Mouse (Mus musculus) heart, postnatal 0 days (tissue): Measurements from ENCODE around the gene Prox2. TPM values are rescaled to one million over a fixed set of nuclear protein-coding genes. Genes with fewer than 3 reads are reported as not detected.

Experiments
- ATAC-seq: fragments of 200-750 bp; cut with Nextera tagmentation; 2 replicates; pipeline ENCODE4 v1.8.0; 2017; ENCODE audit warnings: low read depth, moderate number of reproducible peaks, moderate library complexity; ENCODE audit not compliant: insufficient read depth
- DNase-seq: peaks from one replicate; pipeline ENCODE4 v3.0.0-alpha.2; 2016; ENCODE audit warnings: low spot score
- H3K27ac ChIP-seq: fragments of 300-500 bp; sonication (generic); 2 replicates; pipeline ENCODE4 v1.5.1; 2014; ENCODE audit warnings: low read depth, mild to moderate bottlenecking
- H3K27me3 ChIP-seq: fragments of 300-500 bp; sonication (generic); 2 replicates; pipeline ENCODE4 v1.6.1; 2014; ENCODE audit warnings: low read length, mixed read lengths; ENCODE audit not compliant: control insufficient read depth, insufficient read depth
- H3K36me3 ChIP-seq: fragments of 300-500 bp; sonication (generic); replicated peaks from 2 replicates; pipeline ENCODE4 v1.6.1; 2014; ENCODE audit warnings: low read length, mixed read lengths; ENCODE audit not compliant: control insufficient read depth, insufficient read depth
- H3K4me1 ChIP-seq: fragments of 300-500 bp; sonication (generic); 2 replicates; pipeline ENCODE4 v1.6.1; 2014; ENCODE audit warnings: antibody characterized with exemption; ENCODE audit not compliant: control insufficient read depth, insufficient read depth
- H3K4me2 ChIP-seq: fragments of 300-500 bp; sonication (generic); 2 replicates; pipeline ENCODE4 v1.6.1; 2014; ENCODE audit warnings: low read depth, mild to moderate bottlenecking, low read length, moderate library complexity
- H3K4me3 ChIP-seq: fragments of 300-500 bp; sonication (generic); 2 replicates; pipeline ENCODE4 v1.5.1; 2014; ENCODE audit warnings: low read depth, low read length
- H3K9ac ChIP-seq: fragments of 300-500 bp; sonication (generic); replicated peaks from 2 replicates; pipeline ENCODE4 v1.6.1; 2014; ENCODE audit warnings: low read depth, low read length, mixed read lengths
- H3K9me3 ChIP-seq: fragments of 300-500 bp; sonication (generic); replicated peaks from 2 replicates; pipeline ENCODE4 v1.6.1; 2016; ENCODE audit warnings: low read length; ENCODE audit not compliant: control insufficient read depth
- CTCF ChIP-seq: IDR thresholded peaks from 2 replicates; pipeline ENCODE4 v1.5.1; 2016; ENCODE audit warnings: antibody characterized with exemption, control low read depth, low read depth
- EP300 ChIP-seq: IDR thresholded peaks from 2 replicates; pipeline ENCODE4 v1.6.1; 2016; ENCODE audit warnings: antibody characterized with exemption, low read depth
- WGBS: fragments of 180-500 bp; shearing (Covaris S2); extraction: QIAGEN DNeasy Blood & Tissue Kit; methylation state at CpG from one replicate; pipeline ENCODE4 v1.1.7; 2014; 5-methylcytosine and 5-hydroxymethylcytosine counted together
- polyA plus RNA-seq: library from polyadenylated mRNA; unstranded; fragments of >200 nt; fragmentation: Nextera tagmentation; extraction: Ambion mirVana; gene quantifications from 2 replicates; pipeline ENCODE4 v1.2.1, GENCODE M21; 2015
- total RNA-seq: library from RNA; depleted of rRNA; stranded (reverse); fragments of >200 nt; gene quantifications from 2 replicates; pipeline ENCODE4 v1.2.3, GENCODE M21; 2014; ENCODE audit warnings: low replicate concordance

The Prox2 gene
- total and polyA plus RNA-seq, 2 experiments from 2014 or later: 0.08 to 1.8 TPM

DNA sequence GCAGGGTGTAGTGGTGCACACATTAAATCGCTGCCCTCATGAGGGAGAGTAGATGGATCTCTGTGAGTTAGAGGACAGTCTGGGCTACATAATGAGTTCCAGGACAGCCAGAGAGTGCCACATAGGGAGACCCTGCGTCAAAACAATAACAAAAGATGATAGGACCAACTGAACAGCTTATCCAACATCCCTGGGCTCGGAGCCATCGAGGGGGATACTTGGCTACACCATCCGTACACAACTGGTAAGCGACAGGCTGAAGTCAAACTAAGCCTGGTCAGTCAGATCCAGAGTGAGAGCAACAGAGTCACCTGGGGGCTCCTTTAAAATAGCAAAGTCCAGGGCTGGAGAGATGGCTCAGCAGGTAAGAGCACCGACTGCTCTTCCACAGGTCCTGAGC lies 14.7 kb downstream of the Prox2 start:
- no peaks in the 10 kb centered on the region for H3K9me3 ChIP-seq
- ATAC-seq: no peak

DNA sequence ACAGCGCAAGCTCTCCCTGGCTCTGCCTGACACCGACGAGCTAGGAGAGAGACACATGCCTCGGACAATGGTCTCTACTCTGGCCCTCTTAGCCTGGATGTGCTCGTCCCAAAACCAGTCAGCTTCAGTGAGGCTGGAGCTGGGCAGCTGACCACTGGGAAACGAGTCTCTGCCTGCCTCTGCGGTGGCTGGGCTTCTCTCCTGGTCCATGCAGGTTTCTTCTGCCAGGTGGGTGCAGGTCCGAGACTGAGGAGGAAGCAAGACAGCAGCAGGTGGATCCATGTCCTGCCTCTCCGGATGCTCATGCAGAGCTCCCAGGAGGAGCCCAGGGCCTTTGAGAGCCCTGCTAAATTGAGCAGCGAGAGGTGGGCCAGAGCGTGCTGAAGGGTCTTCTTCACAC lies 15.4 kb downstream of the Prox2 start:
- no peak for ATAC-seq
- no peak overlapping the region for H3K4me3 ChIP-seq
- no peaks in the 10 kb centered on the region for H3K36me3 ChIP-seq
- DNase-seq: no peak
- no peak for TF ChIP-seq EP300
- no peak for TF ChIP-seq CTCF
- H3K9ac ChIP-seq: no peak overlapping the region
- 82% methylated on average over 11 of the region's 11 CpGs for WGBS
- H3K27me3 ChIP-seq: no peaks in the 10 kb centered on the region
- no peak overlapping the region for H3K4me2 ChIP-seq
- no peaks in the 10 kb centered on the region; the same call in 1 of the 2 replicates for H3K4me1 ChIP-seq
- no peaks in the 10 kb centered on the region for H3K9me3 ChIP-seq
- no peak overlapping the region for H3K27ac ChIP-seq

More for the DNA sequence above, 14.7 kb downstream of the Prox2 start:
- 78% methylated on average over 7 of the region's 7 CpGs for WGBS
- H3K4me2 ChIP-seq: no peak overlapping the region
- H3K4me3 ChIP-seq: no peak overlapping the region
- H3K4me1 ChIP-seq: no peaks in the 10 kb centered on the region; the same call in 1 of the 2 replicates
- H3K9ac ChIP-seq: no peak overlapping the region
- H3K36me3 ChIP-seq: no peaks in the 10 kb centered on the region
- H3K27ac ChIP-seq: no peak overlapping the region
- DNase-seq: no peak
- TF ChIP-seq EP300: no peak
- no peak for TF ChIP-seq CTCF
- H3K27me3 ChIP-seq: no peaks in the 10 kb centered on the region

DNA sequence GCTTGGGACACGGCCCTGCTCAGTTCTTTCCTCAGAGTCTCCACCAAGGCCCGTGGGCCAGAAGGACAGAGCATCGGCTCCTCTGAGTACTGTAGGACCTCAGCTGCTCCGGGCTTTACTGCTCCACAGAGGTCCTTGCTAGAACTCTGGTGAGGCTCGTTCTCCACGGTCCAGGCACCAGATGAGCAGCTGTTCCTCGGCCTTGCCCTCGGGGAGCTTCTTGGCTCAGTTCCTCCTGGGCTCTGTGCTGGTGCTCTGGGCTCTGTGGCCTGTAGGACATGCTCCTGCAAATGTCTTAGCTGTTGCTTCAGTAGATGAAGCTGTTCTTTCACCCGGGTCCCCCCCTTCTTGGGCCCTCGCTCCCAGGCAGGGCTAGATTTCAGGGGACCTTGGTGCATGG lies 15.9 kb downstream of the Prox2 start:
- H3K4me2 ChIP-seq: no peak overlapping the region
- no peaks in the 10 kb centered on the region for H3K27me3 ChIP-seq
- no peak for DNase-seq
- no peaks in the 10 kb centered on the region for H3K9me3 ChIP-seq
- no peaks in the 10 kb centered on the region; the same call in 1 of the 2 replicates for H3K4me1 ChIP-seq
- 79% methylated on average over 10 of the region's 10 CpGs for WGBS
- H3K9ac ChIP-seq: no peak overlapping the region
- no peaks in the 10 kb centered on the region for H3K36me3 ChIP-seq
- no peak overlapping the region for H3K4me3 ChIP-seq
- ATAC-seq: no peak
- no peak overlapping the region for H3K27ac ChIP-seq
- no peak for TF ChIP-seq CTCF

DNA sequence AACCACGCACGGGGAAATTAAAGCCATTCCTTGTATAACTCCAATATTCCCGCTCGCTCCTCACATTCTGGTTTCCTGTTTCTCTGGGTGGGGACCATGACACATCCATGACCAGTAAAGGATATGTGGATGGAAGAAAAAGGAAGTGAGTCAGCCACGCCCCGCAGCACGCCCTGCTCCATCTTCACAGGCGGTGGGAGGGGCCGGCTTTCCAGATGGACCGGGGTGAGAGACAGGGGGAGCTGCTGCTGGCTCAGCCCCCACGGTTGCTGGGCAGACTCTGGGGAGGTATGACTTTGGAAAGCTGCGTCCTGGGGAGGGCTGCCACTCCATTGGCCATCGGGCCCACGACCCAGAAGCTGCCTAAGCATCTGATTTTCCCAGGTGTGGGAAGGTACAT lies 16.5 kb downstream of the Prox2 start:
- Histone ChIP-seq H3K9me3 (no peaks in the 10 kb centered on the region), H3K4me1 (no peaks in the 10 kb centered on the region; the same call in 1 of the 2 replicates), H3K4me3 (no peak overlapping the region), H3K27ac (no peak overlapping the region), H3K4me2 (no peak overlapping the region), H3K36me3 (0 out of 2 replicates have a peak, but pooled peaks cover 2% of the 10 kb centered on the region), H3K9ac (no peak overlapping the region), H3K27me3 (no peaks in the 10 kb centered on the region)
- DNase-seq (peak; percentile 53), ATAC-seq (peak; percentile 76)
- 29% methylated on average over 14 of the region's 14 CpGs for WGBS
- no peak for TF ChIP-seq CTCF
- TF ChIP-seq EP300: no peak

DNA sequence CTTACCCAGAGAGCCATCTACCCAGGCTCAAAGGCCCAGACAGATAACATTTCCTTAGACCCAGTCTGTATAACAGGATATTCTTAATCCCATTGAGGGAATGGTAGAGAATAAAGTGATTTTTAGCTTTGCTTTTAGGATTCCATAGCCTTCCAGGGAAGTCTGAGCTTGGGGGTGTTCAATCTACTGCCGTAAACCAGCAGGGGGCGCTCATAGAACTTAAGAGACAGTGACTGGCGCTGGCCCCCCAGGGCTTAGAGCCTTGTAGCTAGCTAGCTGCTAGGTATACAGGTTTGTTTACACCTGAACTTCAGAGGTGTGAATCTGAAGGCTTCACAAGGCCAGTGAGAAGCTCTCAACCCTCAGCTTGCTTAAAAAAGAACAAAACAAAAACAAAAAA lies 18.3 kb downstream of the Prox2 start:
- H3K36me3 ChIP-seq: peaks cover 14% of the 10 kb centered on the region

DNA sequence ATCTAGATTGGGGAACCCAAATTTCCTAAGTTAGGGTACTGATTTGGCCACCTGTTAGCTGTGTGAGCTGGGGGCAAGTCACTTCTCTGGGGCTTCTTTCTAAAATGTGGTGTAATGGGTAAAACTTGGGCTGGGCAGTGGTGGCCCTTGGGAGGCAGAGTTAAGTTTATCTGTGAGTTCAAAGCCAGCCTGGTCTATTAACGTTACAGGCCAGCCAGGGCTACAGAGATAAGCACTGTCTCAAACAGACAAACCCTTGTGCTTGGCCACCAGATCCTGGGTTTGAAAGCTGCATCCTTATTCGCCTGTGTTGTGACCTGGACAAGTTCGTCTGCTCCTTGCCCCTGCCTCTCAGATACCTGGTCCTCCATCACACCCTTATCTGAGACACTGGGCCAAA lies 19.4 kb downstream of the Prox2 start:
- Histone ChIP-seq H3K27me3 (no peaks in the 10 kb centered on the region), H3K9me3 (no peaks in the 10 kb centered on the region), H3K36me3 (peaks cover 21% of the 10 kb centered on the region), H3K4me3 (no peak overlapping the region), H3K4me1 (no peaks in the 10 kb centered on the region; the same call in 1 of the 2 replicates), H3K4me2 (no peak overlapping the region), H3K9ac (no peak overlapping the region), H3K27ac (no peak overlapping the region)
- ATAC-seq: no peak
- WGBS: 68% methylated on average over 3 of the region's 3 CpGs
- TF ChIP-seq EP300: no peak
- TF ChIP-seq CTCF: no peak
- DNase-seq: no peak

More for the DNA sequence above, 18.3 kb downstream of the Prox2 start:
- Histone ChIP-seq H3K4me1 (no peaks in the 10 kb centered on the region; the same call in 1 of the 2 replicates), H3K9ac (no peak overlapping the region), H3K9me3 (no peaks in the 10 kb centered on the region), H3K4me3 (no peak overlapping the region), H3K27ac (no peak overlapping the region), H3K27me3 (no peaks in the 10 kb centered on the region), H3K4me2 (no peak overlapping the region)
- DNase-seq: peak; percentile 73
- peak; percentile 49; the same call in 1 of the 2 replicates for ATAC-seq
- WGBS: 5% methylated on average over 3 of the region's 3 CpGs
- TF ChIP-seq CTCF (peak; percentile 64), EP300 (no peak)
